Mouse (Mus musculus): Measurements from ENCODE around the gene Slc10a6. TPM values are rescaled to one million over a fixed set of nuclear protein-coding genes. Genes with fewer than 3 reads are reported as not detected.

The Slc10a6 gene
- polyA plus RNA-seq (2015; fragmentation: Nextera tagmentation; extraction: Ambion mirVana): 6.9 and 13.8 TPM in 2 replicates

- TF ChIP-seq CTCF (IDR thresholded peaks at IDR 0.05) (0 out of 2 replicates have a peak, but pooled peaks have one; percentile 5), EP300 (IDR thresholded peaks at IDR 0.05) (peak; percentile 100)
Observed at GRCm38 (mm10) chr5:103629111-103629764, at the start of gene Slc10a6. Gene Slc10a6, minus strand, starts transcription at chr5:103629403.

GRCm38 (mm10) chr5:103678974-103679373, 49.8 kb upstream of the Slc10a6 start:
- Histone ChIP-seq H3K27me3 (replicated peaks; ENCODE audit: insufficient read depth, low read length) (no peaks in the 10 kb centered on the region), H3K27ac (ENCODE audit: low read length) (no peak overlapping the region), H3K9me3 (ENCODE audit: low read length) (no peaks in the 10 kb centered on the region), H3K4me2 (replicated peaks; ENCODE audit: low read depth, low read length) (no peak overlapping the region), H3K4me1 (ENCODE audit: insufficient read depth, low read depth, low read length) (no peaks in the 10 kb centered on the region), H3K4me3 (ENCODE audit: low read depth, low read length) (no peak overlapping the region), H3K36me3 (ENCODE audit: insufficient read depth, low read length) (no peaks in the 10 kb centered on the region), H3K9ac (replicated peaks; ENCODE audit: low read depth) (no peak overlapping the region)
- no peak for DNase-seq (ENCODE audit: low spot score)
- ATAC-seq: no peak
- WGBS: 92% methylated on average over 5 of the region's 5 CpGs
- no peak for TF ChIP-seq EP300 (IDR thresholded peaks at IDR 0.05)
- TF ChIP-seq CTCF (IDR thresholded peaks at IDR 0.05): no peak

More at GRCm38 (mm10) chr5:103629111-103629764, at the start of gene Slc10a6:
- Histone ChIP-seq H3K27me3 (replicated peaks; ENCODE audit: insufficient read depth, low read length) (no peaks in the 10 kb centered on the region), H3K9ac (replicated peaks; ENCODE audit: low read depth) (peak within 1 kb of the TSS; percentile 21; the same call in 1 of the 2 replicates), H3K27ac (ENCODE audit: low read length) (peak within 1 kb of the TSS; percentile 95), H3K4me1 (ENCODE audit: insufficient read depth, low read depth, low read length) (peaks cover 22% of the 10 kb centered on the region), H3K4me2 (replicated peaks; ENCODE audit: low read depth, low read length) (peak within 1 kb of the TSS; percentile 39), H3K36me3 (ENCODE audit: insufficient read depth, low read length) (no peaks in the 10 kb centered on the region), H3K4me3 (ENCODE audit: low read depth, low read length) (peak within 1 kb of the TSS; percentile 21), H3K9me3 (ENCODE audit: low read length) (no peaks in the 10 kb centered on the region)
- peak; percentile 95 for ATAC-seq
- peak; percentile 98 for DNase-seq (ENCODE audit: low spot score)
- 32% methylated on average over 17 of the region's 17 CpGs for WGBS

- Histone ChIP-seq H3K4me2 (replicated peaks; ENCODE audit: low read depth, low read length) (no peak overlapping the region), H3K27me3 (replicated peaks; ENCODE audit: insufficient read depth, low read length) (no peaks in the 10 kb centered on the region), H3K9ac (replicated peaks; ENCODE audit: low read depth) (no peak overlapping the region), H3K36me3 (ENCODE audit: insufficient read depth, low read length) (no peaks in the 10 kb centered on the region), H3K4me1 (ENCODE audit: insufficient read depth, low read depth, low read length) (no peaks in the 10 kb centered on the region), H3K27ac (ENCODE audit: low read length) (no peak overlapping the region), H3K9me3 (ENCODE audit: low read length) (no peaks in the 10 kb centered on the region), H3K4me3 (ENCODE audit: low read depth, low read length) (no peak overlapping the region)
- ATAC-seq (no peak), DNase-seq (ENCODE audit: low spot score) (no peak)
- WGBS: 84% methylated on average over 6 of the region's 6 CpGs
- TF ChIP-seq CTCF (IDR thresholded peaks at IDR 0.05) (no peak), EP300 (IDR thresholded peaks at IDR 0.05) (no peak)
Observed at GRCm38 (mm10) chr5:103677894-103678293, 48.7 kb upstream of the Slc10a6 start.

- no peak for ATAC-seq
- no peaks in the 10 kb centered on the region for H3K27me3 ChIP-seq (replicated peaks; ENCODE audit: insufficient read depth, low read length)
- DNase-seq (ENCODE audit: low spot score): no peak
- no peak overlapping the region for H3K4me3 ChIP-seq (ENCODE audit: low read depth, low read length)
- H3K4me2 ChIP-seq (replicated peaks; ENCODE audit: low read depth, low read length): no peak overlapping the region
- no peak for TF ChIP-seq CTCF (IDR thresholded peaks at IDR 0.05)
- H3K36me3 ChIP-seq (ENCODE audit: insufficient read depth, low read length): no peaks in the 10 kb centered on the region
- H3K27ac ChIP-seq (ENCODE audit: low read length): no peak overlapping the region
- H3K9me3 ChIP-seq (ENCODE audit: low read length): no peaks in the 10 kb centered on the region
- no peak overlapping the region for H3K9ac ChIP-seq (replicated peaks; ENCODE audit: low read depth)
- WGBS: 68% methylated on average over 6 of the region's 6 CpGs
- no peaks in the 10 kb centered on the region for H3K4me1 ChIP-seq (ENCODE audit: insufficient read depth, low read depth, low read length)
Observed at GRCm38 (mm10) chr5:103676289-103676881, 47.2 kb upstream of the Slc10a6 start.

- Histone ChIP-seq H3K9ac (replicated peaks; ENCODE audit: low read depth) (no peak overlapping the region), H3K4me3 (ENCODE audit: low read depth, low read length) (no peak overlapping the region), H3K27me3 (replicated peaks; ENCODE audit: insufficient read depth, low read length) (no peaks in the 10 kb centered on the region), H3K4me1 (ENCODE audit: insufficient read depth, low read depth, low read length) (no peaks in the 10 kb centered on the region), H3K27ac (ENCODE audit: low read length) (no peak overlapping the region), H3K9me3 (ENCODE audit: low read length) (no peaks in the 10 kb centered on the region), H3K4me2 (replicated peaks; ENCODE audit: low read depth, low read length) (no peak overlapping the region), H3K36me3 (ENCODE audit: insufficient read depth, low read length) (no peaks in the 10 kb centered on the region)
- DNase-seq (ENCODE audit: low spot score) (no peak), ATAC-seq (no peak)
- 61% methylated on average over 6 of the region's 6 CpGs for whole genome bisulfite sequencing
- TF ChIP-seq CTCF (IDR thresholded peaks at IDR 0.05) (no peak), EP300 (IDR thresholded peaks at IDR 0.05) (no peak)
Observed at GRCm38 (mm10) chr5:103674482-103674881, 45.3 kb upstream of the Slc10a6 start.

GRCm38 (mm10) chr5:103673611-103674010, 44.4 kb upstream of the Slc10a6 start:
- 71% methylated on average over 4 of the region's 4 CpGs for WGBS

More at GRCm38 (mm10) chr5:103673611-103674010, 44.4 kb upstream of the Slc10a6 start:
- Histone ChIP-seq H3K9ac (replicated peaks; ENCODE audit: low read depth) (no peak overlapping the region), H3K4me1 (ENCODE audit: insufficient read depth, low read depth, low read length) (no peaks in the 10 kb centered on the region), H3K9me3 (ENCODE audit: low read length) (no peaks in the 10 kb centered on the region), H3K27ac (ENCODE audit: low read length) (no peak overlapping the region), H3K27me3 (replicated peaks; ENCODE audit: insufficient read depth, low read length) (no peaks in the 10 kb centered on the region), H3K36me3 (ENCODE audit: insufficient read depth, low read length) (no peaks in the 10 kb centered on the region), H3K4me3 (ENCODE audit: low read depth, low read length) (no peak overlapping the region), H3K4me2 (replicated peaks; ENCODE audit: low read depth, low read length) (no peak overlapping the region)
- ATAC-seq (no peak), DNase-seq (ENCODE audit: low spot score) (no peak)
- TF ChIP-seq CTCF (IDR thresholded peaks at IDR 0.05) (no peak), EP300 (IDR thresholded peaks at IDR 0.05) (no peak)
